Mouse (Mus musculus): ENCODE data around the gene Ikzf3.

Ikzf3 gene

GRCm38 (mm10) chr11:98446562-98447474 lies 99.0 kb downstream of the Ikzf3 start:
- DNase-seq (ENCODE audit: low read depth) = no peak

- no peak for DNase-seq (ENCODE audit: low read depth)
Observed at GRCm38 (mm10) chr11:98446213-98446561, 99.6 kb downstream of the Ikzf3 start, which contains the start of gene Grb7. Grb7 (plus strand) TSS chr11:98446394.

- no peak for DNase-seq (ENCODE audit: low read depth)
Observed at GRCm38 (mm10) chr11:98445679-98446078, 100.2 kb downstream of the Ikzf3 start.

GRCm38 (mm10) chr11:98445238-98445637 lies 100.6 kb downstream of the Ikzf3 start:
- DNase-seq (ENCODE audit: low read depth) = no peak

- DNase-seq (ENCODE audit: low read depth) = no peak
Observed at GRCm38 (mm10) chr11:98443688-98444087, 102.1 kb downstream of the Ikzf3 start.

- peak; percentile 83 for DNase-seq (ENCODE audit: low read depth)
Observed at GRCm38 (mm10) chr11:98438331-98439158, 107.3 kb downstream of the Ikzf3 start, which contains the start of gene Mien1. Mien1 (minus strand) TSS chr11:98438991.

GRCm38 (mm10) chr11:98437441-98437840 lies 108.4 kb downstream of the Ikzf3 start:
- DNase-seq (ENCODE audit: low read depth) = no peak

- DNase-seq (ENCODE audit: low read depth) = no peak
Observed at GRCm38 (mm10) chr11:98435723-98436122, 110.1 kb downstream of the Ikzf3 start.

GRCm38 (mm10) chr11:98431743-98432502 lies 113.9 kb downstream of the Ikzf3 start:
- DNase-seq (ENCODE audit: low read depth) = no peak

GRCm38 (mm10) chr11:98428436-98428835 lies 117.4 kb downstream of the Ikzf3 start:
- no peak for DNase-seq (ENCODE audit: low read depth)

- DNase-seq (ENCODE audit: low read depth) = no peak
Observed at GRCm38 (mm10) chr11:98426592-98426991, 119.2 kb downstream of the Ikzf3 start.

GRCm38 (mm10) chr11:98418939-98419547 lies 126.8 kb downstream of the Ikzf3 start:
- DNase-seq (ENCODE audit: low read depth) = no peak

- DNase-seq (ENCODE audit: low read depth) = no peak
Observed at GRCm38 (mm10) chr11:98418273-98418672, 127.6 kb downstream of the Ikzf3 start.

- DNase-seq (ENCODE audit: low read depth) = no peak
Observed at GRCm38 (mm10) chr11:98417074-98417473, 128.8 kb downstream of the Ikzf3 start.

Data from fibroblast of lung, adult 2 months (primary cell).